Mouse (Mus musculus) hindbrain, embryonic 16.5 days (tissue): Measurements from ENCODE around the gene Tex19.1. TPM values are rescaled to one million over a fixed set of nuclear protein-coding genes. Genes with fewer than 3 reads are reported as not detected.

Experiments
- ATAC-seq: fragments of 200-750 bp; cut with Nextera tagmentation; 2 replicates; pipeline ENCODE4 v1.8.0; 2017; ENCODE audit warnings: moderate TSS enrichment, moderate library complexity
- H3K27ac ChIP-seq: fragments of 300-500 bp; sonication (generic); 2 replicates; pipeline ENCODE4 v1.5.1; 2014; ENCODE audit warnings: low read depth, mild to moderate bottlenecking, control low read depth, low read length, moderate library complexity
- H3K27me3 ChIP-seq: fragments of 300-500 bp; sonication (generic); replicated peaks from 2 replicates; pipeline ENCODE4 v1.6.1; 2014; ENCODE audit warnings: low read length; ENCODE audit not compliant: control insufficient read depth, insufficient read depth
- H3K36me3 ChIP-seq: fragments of 300-500 bp; sonication (generic); 2 replicates; pipeline ENCODE4 v1.6.1; 2014; ENCODE audit warnings: mild to moderate bottlenecking, low read length, moderate library complexity, mixed read lengths; ENCODE audit not compliant: control insufficient read depth, insufficient read depth
- H3K4me1 ChIP-seq: fragments of 300-500 bp; sonication (generic); 2 replicates; pipeline ENCODE4 v1.6.1; 2014; ENCODE audit warnings: low read depth, low read length; ENCODE audit not compliant: control insufficient read depth, insufficient read depth
- H3K4me2 ChIP-seq: fragments of 300-500 bp; sonication (generic); 2 replicates; pipeline ENCODE4 v1.6.1; 2014; ENCODE audit warnings: mild to moderate bottlenecking, low read length, control low read depth, moderate library complexity
- H3K4me3 ChIP-seq: fragments of 300-500 bp; sonication (generic); 2 replicates; pipeline ENCODE4 v1.5.1; 2014; ENCODE audit warnings: mild to moderate bottlenecking, low read length, control low read depth, moderate library complexity
- H3K9ac ChIP-seq: fragments of 300-500 bp; sonication (generic); 2 replicates; pipeline ENCODE4 v1.6.1; 2014; ENCODE audit warnings: low read depth, mild to moderate bottlenecking, control low read depth, low read length, moderate library complexity
- H3K9me3 ChIP-seq: fragments of 300-500 bp; sonication (generic); 2 replicates; pipeline ENCODE4 v1.6.1; 2014; ENCODE audit warnings: mild to moderate bottlenecking, low read length, moderate library complexity; ENCODE audit not compliant: control insufficient read depth
- WGBS: fragments of 180-500 bp; shearing (Covaris S2); extraction: QIAGEN DNeasy Blood & Tissue Kit; methylation state at CpG from one replicate; pipeline ENCODE4 v1.1.7; 2014; 5-methylcytosine and 5-hydroxymethylcytosine counted together
- polyA plus RNA-seq: library from polyadenylated mRNA; unstranded; fragments of >200 nt; fragmentation: Nextera tagmentation; extraction: Ambion mirVana; gene quantifications from 2 replicates; pipeline ENCODE4 v1.2.1, GENCODE M21; 2015

The Tex19.1 gene
- polyA plus RNA-seq, 1 experiment from 2014 or later, result not detected

GRCm38 (mm10) chr11:121129616-121130015 is 16.3 kb upstream of the Tex19.1 start:
- H3K27ac ChIP-seq, result no peak overlapping the region
- no peak for ATAC-seq
- no peaks in the 10 kb centered on the region for H3K36me3 ChIP-seq
- H3K9me3 ChIP-seq, result no peaks in the 10 kb centered on the region
- no peaks in the 10 kb centered on the region for H3K4me1 ChIP-seq
- 68% methylated on average over 1 of the region's 1 CpGs for WGBS
- H3K27me3 ChIP-seq, result no peaks in the 10 kb centered on the region
- H3K9ac ChIP-seq, result no peak overlapping the region
- no peak overlapping the region for H3K4me2 ChIP-seq
- H3K4me3 ChIP-seq, result no peak overlapping the region

DNA sequence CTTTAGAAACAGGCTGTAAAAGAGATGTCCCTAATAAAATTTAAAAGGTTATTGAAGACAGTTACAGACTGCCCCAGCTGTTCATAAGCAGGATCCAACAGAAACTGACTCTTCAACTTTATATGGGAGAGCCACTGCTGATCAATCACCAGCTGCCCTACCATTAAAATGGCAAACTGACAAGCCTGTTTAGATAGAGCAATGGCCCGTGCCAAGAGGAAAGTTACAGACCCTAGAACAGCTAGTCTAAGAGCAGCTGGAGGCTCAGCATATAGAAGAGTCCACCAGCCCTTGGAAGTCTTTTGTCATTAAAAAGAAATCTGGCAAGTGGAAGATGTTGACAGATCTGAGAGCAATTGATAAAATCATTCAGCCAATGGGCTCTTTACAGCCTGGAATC is 11.3 kb upstream of the Tex19.1 start:
- Histone ChIP-seq H3K4me3 (no peak overlapping the region), H3K27ac (no peak overlapping the region), H3K4me1 (no peaks in the 10 kb centered on the region), H3K27me3 (no peaks in the 10 kb centered on the region), H3K4me2 (no peak overlapping the region), H3K9ac (no peak overlapping the region), H3K36me3 (no peaks in the 10 kb centered on the region), H3K9me3 (no peaks in the 10 kb centered on the region)
- no peak for ATAC-seq
- 52% methylated on average over 1 of the region's 1 CpGs for WGBS

GRCm38 (mm10) chr11:121137682-121138081 is 8.3 kb upstream of the Tex19.1 start:
- H3K27me3 ChIP-seq, result no peaks in the 10 kb centered on the region
- H3K4me1 ChIP-seq, result no peaks in the 10 kb centered on the region
- H3K9me3 ChIP-seq, result no peaks in the 10 kb centered on the region
- WGBS, result 86% methylated on average over 5 of the region's 5 CpGs
- no peaks in the 10 kb centered on the region for H3K36me3 ChIP-seq
- no peak for ATAC-seq
- H3K4me3 ChIP-seq, result no peak overlapping the region
- H3K27ac ChIP-seq, result no peak overlapping the region
- H3K4me2 ChIP-seq, result no peak overlapping the region
- H3K9ac ChIP-seq, result no peak overlapping the region

GRCm38 (mm10) chr11:121138732-121139131 is 7.2 kb upstream of the Tex19.1 start:
- Histone ChIP-seq H3K4me3 (no peak overlapping the region), H3K4me2 (no peak overlapping the region), H3K4me1 (no peaks in the 10 kb centered on the region), H3K27ac (no peak overlapping the region), H3K9ac (no peak overlapping the region), H3K36me3 (no peaks in the 10 kb centered on the region), H3K27me3 (no peaks in the 10 kb centered on the region), H3K9me3 (no peaks in the 10 kb centered on the region)
- 50% methylated on average over 6 of the region's 6 CpGs for WGBS
- no peak for ATAC-seq

DNA sequence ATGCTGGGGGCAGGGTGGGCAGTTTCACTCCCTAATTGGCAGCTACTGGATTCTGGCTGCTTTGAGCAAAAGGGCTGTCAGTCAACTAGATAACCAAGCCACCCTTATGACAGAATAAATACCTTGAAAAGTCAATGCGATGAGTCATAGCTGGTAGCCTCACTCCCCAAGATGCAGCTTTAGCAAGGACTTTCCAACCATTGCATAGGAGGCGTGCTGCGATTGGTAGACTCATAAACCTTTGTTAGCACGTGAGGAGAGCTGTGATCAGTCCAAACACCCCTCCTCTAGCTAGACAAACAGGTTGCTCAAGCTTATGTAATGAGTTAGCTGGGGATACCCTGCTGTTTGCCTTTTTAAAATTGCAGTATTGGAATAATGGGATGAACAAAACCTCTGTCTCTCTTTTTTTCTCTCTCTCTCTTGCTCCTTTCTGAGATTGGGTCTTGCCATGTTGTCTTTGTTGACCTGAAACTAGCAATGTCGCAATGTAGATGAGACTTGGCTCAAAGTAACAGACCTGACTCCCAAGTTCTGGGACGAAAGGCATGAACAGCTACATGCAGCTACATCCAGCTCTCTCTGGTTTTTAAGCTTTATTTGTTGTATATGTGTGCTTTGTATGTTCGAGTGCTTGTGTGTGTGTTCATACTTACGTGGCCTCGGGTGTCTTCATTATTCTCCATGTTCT is 2.5 kb upstream of the Tex19.1 start:
- Histone ChIP-seq H3K27ac (no peak overlapping the region), H3K4me2 (no peak overlapping the region), H3K4me1 (no peaks in the 10 kb centered on the region), H3K4me3 (no peak overlapping the region), H3K27me3 (no peaks in the 10 kb centered on the region), H3K36me3 (no peaks in the 10 kb centered on the region), H3K9me3 (no peaks in the 10 kb centered on the region), H3K9ac (no peak overlapping the region)
- no peak for ATAC-seq
- 80% methylated on average over 9 of the region's 9 CpGs for WGBS

DNA sequence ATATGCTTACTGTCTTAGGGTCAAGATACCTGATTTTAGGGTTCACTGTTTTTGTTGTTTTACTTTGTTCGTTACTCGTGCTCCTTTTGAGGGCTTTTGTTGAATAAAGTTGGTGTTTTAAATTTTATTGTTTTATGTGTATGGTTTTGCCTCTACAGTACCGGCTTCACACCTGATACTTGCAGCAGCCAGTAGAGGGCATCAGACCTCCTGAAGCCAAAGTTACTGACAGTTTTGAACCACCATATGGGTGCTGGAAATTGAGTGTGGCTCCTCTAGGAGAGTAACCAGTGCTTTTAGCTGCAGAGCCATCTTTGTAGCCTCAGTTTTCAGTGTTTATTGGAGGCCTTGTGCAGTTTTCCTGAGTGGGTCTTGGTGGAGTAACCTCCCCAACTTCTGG is 2.2 kb downstream of the Tex19.1 start:
- Histone ChIP-seq H3K4me1 (no peaks in the 10 kb centered on the region), H3K9ac (no peak overlapping the region), H3K4me2 (no peak overlapping the region), H3K36me3 (no peaks in the 10 kb centered on the region), H3K27me3 (no peaks in the 10 kb centered on the region), H3K27ac (no peak overlapping the region), H3K4me3 (no peak overlapping the region), H3K9me3 (no peaks in the 10 kb centered on the region)
- ATAC-seq, result no peak
- 85% methylated on average over 3 of the region's 3 CpGs for WGBS

DNA sequence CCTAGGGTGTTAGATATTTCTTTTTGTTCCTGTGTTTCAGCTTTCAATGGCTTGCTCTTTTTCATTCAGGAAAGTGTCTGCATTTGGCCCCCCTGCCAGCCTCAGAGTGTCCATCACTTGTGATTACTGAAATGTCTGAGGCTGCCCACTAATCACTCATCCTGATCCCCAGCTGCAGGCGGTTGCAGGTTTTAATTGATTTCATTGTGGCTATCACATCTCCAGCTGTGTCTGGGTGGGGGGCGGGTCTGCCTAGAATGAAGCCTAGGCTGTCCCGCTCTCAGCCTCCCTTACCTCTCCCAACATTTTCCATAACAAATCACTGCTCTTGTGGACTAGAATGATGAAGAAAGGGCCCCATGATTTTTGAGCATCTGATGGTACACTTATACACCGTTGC is 8.3 kb downstream of the Tex19.1 start:
- H3K36me3 ChIP-seq, result no peaks in the 10 kb centered on the region
- H3K9me3 ChIP-seq, result no peaks in the 10 kb centered on the region
- H3K4me2 ChIP-seq, result no peak overlapping the region
- H3K27me3 ChIP-seq, result peaks cover 5% of the 10 kb centered on the region
- 12% methylated on average over 4 of the region's 4 CpGs for WGBS
- no peak for ATAC-seq
- no peak overlapping the region for H3K4me3 ChIP-seq
- H3K9ac ChIP-seq, result no peak overlapping the region
- H3K27ac ChIP-seq, result no peak overlapping the region
- H3K4me1 ChIP-seq, result peaks cover 8% of the 10 kb centered on the region

- ATAC-seq, result peak; percentile 40; the same call in 1 of the 2 replicates
- Histone ChIP-seq H3K4me1 (peaks cover 8% of the 10 kb centered on the region), H3K27ac (no peak overlapping the region), H3K27me3 (peaks cover 5% of the 10 kb centered on the region), H3K36me3 (no peaks in the 10 kb centered on the region), H3K4me3 (peak overlapping the region; percentile 50), H3K4me2 (peak overlapping the region; percentile 90), H3K9ac (peak overlapping the region; percentile 63), H3K9me3 (no peaks in the 10 kb centered on the region)
- 1% methylated on average over 44 of the region's 45 CpGs for WGBS
Observed at GRCm38 (mm10) chr11:121156411-121156891, 10.5 kb downstream of the Tex19.1 start.

DNA sequence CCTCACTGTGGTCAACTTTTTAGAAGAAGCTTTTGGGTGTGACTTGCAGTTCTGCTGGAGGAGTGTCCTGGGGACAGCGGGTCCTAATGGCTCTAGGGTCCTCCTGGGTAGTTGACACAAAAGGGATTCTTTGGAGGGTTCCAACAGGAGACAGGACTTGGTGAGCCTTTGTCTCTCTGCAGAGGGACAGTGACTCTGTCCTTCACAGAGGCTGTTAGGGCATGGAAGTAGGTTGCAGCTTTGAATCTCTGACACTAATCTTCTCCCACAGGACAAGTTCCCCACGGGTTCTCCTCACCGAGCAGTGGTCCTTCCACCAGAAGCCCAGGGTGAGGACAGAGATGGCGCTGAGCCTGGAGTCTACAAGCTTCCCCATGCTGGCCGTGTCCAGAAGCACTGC is 14.0 kb downstream of the Tex19.1 start, which contains the start of gene Uts2r:
Gene Uts2r (plus strand): TSS at position 301 of the 400 bp plus-strand sequence.
- Histone ChIP-seq H3K36me3 (no peaks in the 10 kb centered on the region), H3K4me2 (no peak within 1 kb of the TSS), H3K9me3 (no peaks in the 10 kb centered on the region), H3K4me1 (peaks cover 8% of the 10 kb centered on the region), H3K4me3 (no peak within 1 kb of the TSS), H3K27ac (no peak within 1 kb of the TSS), H3K27me3 (peaks cover 5% of the 10 kb centered on the region), H3K9ac (no peak within 1 kb of the TSS)
- ATAC-seq, result no peak
- WGBS, result 93% methylated on average over 5 of the region's 5 CpGs
